Mouse (Mus musculus): ENCODE measurements around the gene Pax3.

DNA sequence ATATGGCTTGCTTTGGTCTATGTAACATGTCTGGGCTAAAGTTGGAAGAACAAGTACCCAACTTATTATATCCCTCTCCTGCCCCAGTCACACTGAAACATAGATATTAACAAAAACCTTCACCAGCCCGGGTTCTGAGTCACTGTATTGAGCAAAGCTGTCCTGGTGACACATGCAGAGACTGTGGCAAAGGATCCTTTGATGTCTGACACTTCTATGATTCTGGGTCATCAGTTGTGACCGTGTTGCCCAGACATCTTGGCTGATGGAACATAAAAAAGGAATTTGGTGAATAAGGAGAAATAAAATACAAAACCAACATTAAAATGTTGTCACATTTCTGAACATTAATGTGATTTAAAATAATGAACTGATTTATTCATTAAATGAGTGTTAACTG lies 108.3 kb downstream of the Pax3 start:
- TF ChIP-seq POLR2A (IDR thresholded peaks at IDR 0.05; ENCODE audit: borderline replicate concordance, extremely low read depth, insufficient read depth, insufficient read length, poor library complexity, severe bottlenecking) (no peak), CTCF (IDR thresholded peaks at IDR 0.05; ENCODE audit: borderline replicate concordance, extremely low read depth, insufficient read depth, insufficient read length) (no peak)
